Mouse (Mus musculus) thymus, adult 2 months (tissue): ENCODE results near the gene Aurka.

ENCODE experiments used
- CTCF ChIP-seq: fragments of 200-500 bp; IDR thresholded peaks from 2 replicates; pipeline ENCODE4 v1.5.1; 2012; ENCODE audit warnings: mild to moderate bottlenecking, control low read depth, low read length, moderate library complexity, borderline replicate concordance; ENCODE audit not compliant: control insufficient read depth, poor library complexity, insufficient read depth; ENCODE audit errors: extremely low read depth
- POLR2A ChIP-seq: fragments of 200-500 bp; IDR thresholded peaks from 2 replicates; pipeline ENCODE4 v1.6.1; 2012; ENCODE audit warnings: mild to moderate bottlenecking, low read length, control low read depth, moderate library complexity; ENCODE audit not compliant: control insufficient read depth, poor library complexity, insufficient read depth; ENCODE audit errors: extremely low read depth

GRCm38 (mm10) chr2:172393391-172394051, 23.2 kb upstream of the Aurka start, which contains the start of gene Cass4:
- no peak for TF ChIP-seq CTCF
- TF ChIP-seq POLR2A: 0 out of 2 replicates have a peak, but pooled peaks have one; percentile 11
